Mouse (Mus musculus) intestine, embryonic 14.5 days (tissue): Measurements from ENCODE around the gene Coch. TPM values are rescaled to one million over a fixed set of nuclear protein-coding genes. Genes with fewer than 3 reads are reported as not detected.

Source experiments
- ATAC-seq: fragments of 200-750 bp; cut with Nextera tagmentation; replicated peaks from 2 replicates; pipeline ENCODE4 v1.8.0; 2017; ENCODE audit warnings: low read depth, moderate number of reproducible peaks, moderate TSS enrichment, moderate library complexity; ENCODE audit not compliant: low FRiP score, low TSS enrichment
- DNase-seq: peaks from one replicate; pipeline ENCODE4 v3.0.0-alpha.2; 2018; ENCODE audit warnings: low spot score
- H3K27ac ChIP-seq: fragments of 300-500 bp; sonication (generic); 2 replicates; pipeline ENCODE4 v1.5.1; 2014; ENCODE audit warnings: low read depth, mild to moderate bottlenecking, control low read depth
- H3K27me3 ChIP-seq: fragments of 300-500 bp; sonication (generic); replicated peaks from 2 replicates; pipeline ENCODE4 v1.6.1; 2014; ENCODE audit warnings: low read length, control low read depth; ENCODE audit not compliant: control insufficient read depth, insufficient read depth
- H3K36me3 ChIP-seq: fragments of 300-500 bp; sonication (generic); 2 replicates; pipeline ENCODE4 v1.6.1; 2014; ENCODE audit warnings: low read length, control low read depth; ENCODE audit not compliant: control insufficient read depth, insufficient read depth
- H3K4me1 ChIP-seq: fragments of 300-500 bp; sonication (generic); replicated peaks from 2 replicates; pipeline ENCODE4 v1.6.1; 2014; ENCODE audit warnings: low read length, control low read depth, mixed read lengths; ENCODE audit not compliant: control insufficient read depth, insufficient read depth
- H3K4me2 ChIP-seq: fragments of 300-500 bp; sonication (generic); 2 replicates; pipeline ENCODE4 v1.6.1; 2014; ENCODE audit warnings: low read length
- H3K4me3 ChIP-seq: fragments of 300-500 bp; sonication (generic); 2 replicates; pipeline ENCODE4 v1.5.1; 2014; ENCODE audit warnings: low read depth, low read length, control low read depth, mixed read lengths
- H3K9ac ChIP-seq: fragments of 300-500 bp; sonication (generic); 2 replicates; pipeline ENCODE4 v1.6.1; 2014; ENCODE audit warnings: mild to moderate bottlenecking, low read length
- H3K9me3 ChIP-seq: fragments of 300-500 bp; sonication (generic); 2 replicates; pipeline ENCODE4 v1.6.1; 2016; ENCODE audit warnings: low read length, control low read depth; ENCODE audit not compliant: control insufficient read depth
- WGBS: fragments of 180-500 bp; shearing (Covaris S2); extraction: QIAGEN DNeasy Blood & Tissue Kit; methylation state at CpG from one replicate; pipeline ENCODE4 v1.1.7; 2014; 5-methylcytosine and 5-hydroxymethylcytosine counted together
- polyA plus RNA-seq: library from polyadenylated mRNA; unstranded; fragments of >200 nt; fragmentation: Nextera tagmentation; extraction: Ambion mirVana; gene quantifications from 2 replicates; pipeline ENCODE4 v1.2.1, GENCODE M21; 2014

Gene Coch
- polyA plus RNA-seq, 1 experiment from 2014 or later: 1.0 TPM

GRCm38 (mm10) chr12:51589263-51589662 lies 3.9 kb upstream of the Coch start:
- H3K4me1 ChIP-seq: peaks cover 8% of the 10 kb centered on the region
- no peaks in the 10 kb centered on the region for H3K36me3 ChIP-seq
- ATAC-seq: no peak
- 81% methylated on average over 5 of the region's 5 CpGs for WGBS
- 0 out of 2 replicates have a peak, but pooled peaks cover 2% of the 10 kb centered on the region for H3K9me3 ChIP-seq
- no peak overlapping the region for H3K4me2 ChIP-seq
- H3K9ac ChIP-seq: no peak overlapping the region
- peaks cover 32% of the 10 kb centered on the region for H3K27me3 ChIP-seq
- DNase-seq: no peak
- H3K27ac ChIP-seq: no peak overlapping the region
- no peak overlapping the region for H3K4me3 ChIP-seq

GRCm38 (mm10) chr12:51591921-51592320 lies 1.2 kb upstream of the Coch start:
- DNase-seq: no peak
- Histone ChIP-seq H3K27ac (no peak overlapping the region), H3K4me1 (peaks cover 8% of the 10 kb centered on the region), H3K4me3 (no peak overlapping the region), H3K36me3 (no peaks in the 10 kb centered on the region), H3K9ac (no peak overlapping the region), H3K4me2 (no peak overlapping the region), H3K9me3 (0 out of 2 replicates have a peak, but pooled peaks cover 2% of the 10 kb centered on the region), H3K27me3 (peaks cover 53% of the 10 kb centered on the region)
- WGBS: 71% methylated on average over 8 of the region's 8 CpGs
- ATAC-seq: no peak

GRCm38 (mm10) chr12:51592888-51593228 lies 283 bp upstream of the Coch start:
- Histone ChIP-seq H3K9me3 (0 out of 2 replicates have a peak, but pooled peaks cover 2% of the 10 kb centered on the region), H3K27me3 (peaks cover 53% of the 10 kb centered on the region), H3K4me1 (peaks cover 8% of the 10 kb centered on the region), H3K9ac (no peak overlapping the region), H3K27ac (no peak overlapping the region), H3K4me2 (peak overlapping the region; percentile 97), H3K36me3 (no peaks in the 10 kb centered on the region), H3K4me3 (peak overlapping the region; percentile 64)
- no peak for ATAC-seq
- WGBS: under 1% methylated on average over 21 of the region's 21 CpGs
- peak; percentile 74 for DNase-seq

GRCm38 (mm10) chr12:51594030-51594470 lies 909 bp downstream of the Coch start:
- Histone ChIP-seq H3K27me3 (peaks cover 53% of the 10 kb centered on the region), H3K4me2 (peak overlapping the region; percentile 97), H3K4me3 (peak overlapping the region; percentile 64), H3K9ac (peak overlapping the region; percentile 34; the same call in 1 of the 2 replicates), H3K4me1 (peaks cover 8% of the 10 kb centered on the region), H3K27ac (no peak overlapping the region), H3K36me3 (no peaks in the 10 kb centered on the region), H3K9me3 (0 out of 2 replicates have a peak, but pooled peaks cover 2% of the 10 kb centered on the region)
- ATAC-seq (no peak), DNase-seq (no peak)
- 2% methylated on average over 18 of the region's 18 CpGs for WGBS

- Histone ChIP-seq H3K4me3 (no peak overlapping the region), H3K36me3 (peaks cover 12% of the 10 kb centered on the region), H3K27ac (no peak overlapping the region), H3K27me3 (no peaks in the 10 kb centered on the region), H3K4me1 (no peaks in the 10 kb centered on the region), H3K9me3 (no peaks in the 10 kb centered on the region), H3K4me2 (no peak overlapping the region), H3K9ac (no peak overlapping the region)
- ATAC-seq (no peak), DNase-seq (no peak)
- WGBS: 95% methylated on average over 10 of the region's 10 CpGs
These were observed 10.2 kb downstream of the Coch start for GRCm38 (mm10) chr12:51603306-51603705.

- H3K27ac ChIP-seq: no peak overlapping the region
- ATAC-seq (no peak), DNase-seq (no peak)
- no peaks in the 10 kb centered on the region for H3K4me1 ChIP-seq
- H3K4me2 ChIP-seq: no peak overlapping the region
- H3K36me3 ChIP-seq: peaks cover 30% of the 10 kb centered on the region
- H3K27me3 ChIP-seq: no peaks in the 10 kb centered on the region
- H3K4me3 ChIP-seq: no peak overlapping the region
- H3K9ac ChIP-seq: no peak overlapping the region
- no peaks in the 10 kb centered on the region for H3K9me3 ChIP-seq
- WGBS: 89% methylated on average over 4 of the region's 4 CpGs
These were observed 13.0 kb downstream of the Coch start for GRCm38 (mm10) chr12:51606138-51606537.

GRCm38 (mm10) chr12:51612361-51612760 lies 19.2 kb downstream of the Coch start:
- Histone ChIP-seq H3K4me2 (no peak overlapping the region), H3K27ac (no peak overlapping the region), H3K27me3 (no peaks in the 10 kb centered on the region), H3K9me3 (no peaks in the 10 kb centered on the region), H3K9ac (no peak overlapping the region), H3K36me3 (peaks cover 66% of the 10 kb centered on the region), H3K4me3 (no peak overlapping the region), H3K4me1 (no peaks in the 10 kb centered on the region)
- DNase-seq: no peak
- no peak for ATAC-seq
- WGBS: 89% methylated on average over 5 of the region's 5 CpGs

- DNase-seq (no peak), ATAC-seq (no peak)
- H3K4me3 ChIP-seq: no peak overlapping the region
- no peaks in the 10 kb centered on the region for H3K27me3 ChIP-seq
- H3K4me2 ChIP-seq: no peak overlapping the region
- H3K27ac ChIP-seq: no peak overlapping the region
- peaks cover 67% of the 10 kb centered on the region for H3K36me3 ChIP-seq
- H3K9ac ChIP-seq: no peak overlapping the region
- no peaks in the 10 kb centered on the region for H3K9me3 ChIP-seq
- no peaks in the 10 kb centered on the region for H3K4me1 ChIP-seq
These were observed 27.4 kb downstream of the Coch start for GRCm38 (mm10) chr12:51620572-51620971.

- H3K27ac ChIP-seq: no peak overlapping the region
- no peak overlapping the region for H3K4me2 ChIP-seq
- ATAC-seq: no peak
- no peaks in the 10 kb centered on the region for H3K4me1 ChIP-seq
- H3K27me3 ChIP-seq: no peaks in the 10 kb centered on the region
- no peak overlapping the region for H3K9ac ChIP-seq
- WGBS: 89% methylated on average over 5 of the region's 5 CpGs
- no peaks in the 10 kb centered on the region for H3K9me3 ChIP-seq
- peaks cover 67% of the 10 kb centered on the region for H3K36me3 ChIP-seq
- H3K4me3 ChIP-seq: no peak overlapping the region
- DNase-seq: no peak
These were observed 28.0 kb downstream of the Coch start for GRCm38 (mm10) chr12:51621161-51621560.
